Comparison of ENCODE assay signal across 20 mouse cellular contexts in genomic region chr10:87750972-87751371, GRCm38 (mm10).
"Had no signal": no experiment of that assay in that cellular context is flagged by ENCODE, and none has a peak within 500 bp of the region (broad histone marks: within the 10 kb centered on the region; RNA-seq: fewer than 3 reads in every experiment).

No protein-coding gene starts in this region.

- DNase-seq: liver, embryonic 13.5 days; liver, postnatal 0 days; lung, adult 2 months; lung, postnatal 14 days; lung, postnatal 36 days; midbrain, embryonic 14.5 days; right cerebral cortex, postnatal 14 days; thymus, adult 2 months; thymus, postnatal 14 days; thymus, postnatal 36 days had no signal

- H3K4me2 ChIP-seq: liver, embryonic 11.5 days; liver, embryonic 13.5 days; liver, embryonic 15.5 days; lung, embryonic 15.5 days; midbrain, embryonic 12.5 days; neural tube, embryonic 12.5 days had no signal

- ATAC-seq: liver, postnatal 0 days; lung, postnatal 0 days; midbrain, embryonic 16.5 days had no signal

- H3K27ac ChIP-seq: liver, embryonic 13.5 days; liver, embryonic 15.5 days; lung, embryonic 15.5 days; macrophage; midbrain, embryonic 10.5 days; midbrain, embryonic 12.5 days; neural tube, embryonic 12.5 days had no signal

- H3K27me3 ChIP-seq: liver, embryonic 13.5 days; liver, embryonic 15.5 days; lung, embryonic 15.5 days; megakaryocyte, embryonic 14.5 days; midbrain, embryonic 12.5 days; neural tube, embryonic 12.5 days had no signal

- H3K9me3 ChIP-seq: liver, embryonic 13.5 days; liver, embryonic 15.5 days; lung, embryonic 15.5 days; megakaryocyte, embryonic 14.5 days; midbrain, embryonic 10.5 days; midbrain, embryonic 12.5 days; neural tube, embryonic 12.5 days had no signal

- H3K9ac ChIP-seq: liver, embryonic 13.5 days; liver, embryonic 15.5 days; liver, postnatal 0 days; lung, embryonic 15.5 days; midbrain, embryonic 12.5 days; neural tube, embryonic 12.5 days had no signal

- H3K4me1 ChIP-seq: liver, embryonic 13.5 days; liver, embryonic 15.5 days; lung, embryonic 15.5 days; megakaryocyte, embryonic 14.5 days; midbrain, embryonic 10.5 days; midbrain, embryonic 12.5 days; neural tube, embryonic 12.5 days had no signal

- H3K36me3 ChIP-seq: liver, embryonic 13.5 days; liver, embryonic 15.5 days; lung, embryonic 15.5 days; midbrain, embryonic 10.5 days; midbrain, embryonic 12.5 days; neural tube, embryonic 12.5 days had no signal

- H3K4me3 ChIP-seq: liver, embryonic 13.5 days; liver, embryonic 15.5 days; lung, embryonic 15.5 days; megakaryocyte, embryonic 14.5 days; midbrain, embryonic 10.5 days; midbrain, embryonic 12.5 days; neural tube, embryonic 12.5 days had no signal
